Mouse (Mus musculus): ENCODE data around the gene Arhgap6. TPM values are rescaled to one million over a fixed set of nuclear protein-coding genes. Genes with fewer than 3 reads are reported as not detected.

Arhgap6 gene
- polyA plus RNA-seq, 1 experiment from 2014 or later: 2.0 TPM

GRCm38 (mm10) chrX:169178634-169179033, 383.7 kb downstream of the Arhgap6 start:
- no peak overlapping the region for H3K4me2 ChIP-seq (ENCODE audit: low read depth, low read length)
- H3K9me3 ChIP-seq (replicated peaks; ENCODE audit: control insufficient read depth, low read length): no peaks in the 10 kb centered on the region
- no peaks in the 10 kb centered on the region for H3K4me1 ChIP-seq (ENCODE audit: control insufficient read depth, low read depth, low read length)
- no peak overlapping the region for H3K4me3 ChIP-seq (ENCODE audit: low read depth, low read length)
- ATAC-seq (ENCODE audit: low read depth): no peak
- WGBS (ENCODE audit: insufficient replicate concordance): 50% methylated on average over 2 of the region's 2 CpGs
- H3K36me3 ChIP-seq (ENCODE audit: control insufficient read depth, insufficient read depth): no peaks in the 10 kb centered on the region
- H3K27me3 ChIP-seq (ENCODE audit: control insufficient read depth, insufficient read depth, low read depth, low read length): no peaks in the 10 kb centered on the region; the same call in 1 of the 2 replicates
- no peak overlapping the region for H3K9ac ChIP-seq (ENCODE audit: low read depth, low read length)
- no peak overlapping the region for H3K27ac ChIP-seq (ENCODE audit: low read length)

GRCm38 (mm10) chrX:169187100-169187499, 392.2 kb downstream of the Arhgap6 start, which contains the start of gene Amelx:
Gene Amelx, minus strand, starts transcription at chrX:169187200.
- whole genome bisulfite sequencing (ENCODE audit: insufficient replicate concordance): 62% methylated on average over 5 of the region's 5 CpGs
- no peak within 1 kb of the TSS for H3K4me3 ChIP-seq (ENCODE audit: low read depth, low read length)
- no peaks in the 10 kb centered on the region for H3K4me1 ChIP-seq (ENCODE audit: control insufficient read depth, low read depth, low read length)
- H3K36me3 ChIP-seq (ENCODE audit: control insufficient read depth, insufficient read depth): no peaks in the 10 kb centered on the region
- ATAC-seq (ENCODE audit: low read depth): no peak
- H3K9ac ChIP-seq (ENCODE audit: low read depth, low read length): no peak within 1 kb of the TSS
- H3K4me2 ChIP-seq (ENCODE audit: low read depth, low read length): no peak within 1 kb of the TSS
- H3K9me3 ChIP-seq (replicated peaks; ENCODE audit: control insufficient read depth, low read length): no peaks in the 10 kb centered on the region
- H3K27me3 ChIP-seq (ENCODE audit: control insufficient read depth, insufficient read depth, low read depth, low read length): no peaks in the 10 kb centered on the region
- no peak within 1 kb of the TSS for H3K27ac ChIP-seq (ENCODE audit: low read length)

GRCm38 (mm10) chrX:169210019-169210418, 415.1 kb downstream of the Arhgap6 start:
- no peak overlapping the region for H3K27ac ChIP-seq (ENCODE audit: low read length)
- 61% methylated on average over 3 of the region's 3 CpGs for WGBS (ENCODE audit: insufficient replicate concordance)
- no peak overlapping the region for H3K4me2 ChIP-seq (ENCODE audit: low read depth, low read length)
- H3K9me3 ChIP-seq (replicated peaks; ENCODE audit: control insufficient read depth, low read length): no peaks in the 10 kb centered on the region
- H3K4me1 ChIP-seq (ENCODE audit: control insufficient read depth, low read depth, low read length): no peaks in the 10 kb centered on the region
- no peaks in the 10 kb centered on the region for H3K27me3 ChIP-seq (ENCODE audit: control insufficient read depth, insufficient read depth, low read depth, low read length)
- no peaks in the 10 kb centered on the region for H3K36me3 ChIP-seq (ENCODE audit: control insufficient read depth, insufficient read depth)
- H3K4me3 ChIP-seq (ENCODE audit: low read depth, low read length): no peak overlapping the region
- ATAC-seq (ENCODE audit: low read depth): no peak
- H3K9ac ChIP-seq (ENCODE audit: low read depth, low read length): no peak overlapping the region

GRCm38 (mm10) chrX:169220064-169220463, 425.2 kb downstream of the Arhgap6 start:
- WGBS (ENCODE audit: insufficient replicate concordance): 21% methylated on average over 8 of the region's 8 CpGs
- no peaks in the 10 kb centered on the region for H3K27me3 ChIP-seq (ENCODE audit: control insufficient read depth, insufficient read depth, low read depth, low read length)
- no peak overlapping the region for H3K9ac ChIP-seq (ENCODE audit: low read depth, low read length)
- no peaks in the 10 kb centered on the region for H3K4me1 ChIP-seq (ENCODE audit: control insufficient read depth, low read depth, low read length)
- no peak overlapping the region for H3K4me2 ChIP-seq (ENCODE audit: low read depth, low read length)
- no peaks in the 10 kb centered on the region for H3K9me3 ChIP-seq (replicated peaks; ENCODE audit: control insufficient read depth, low read length)
- no peak overlapping the region for H3K4me3 ChIP-seq (ENCODE audit: low read depth, low read length)
- no peak overlapping the region for H3K27ac ChIP-seq (ENCODE audit: low read length)
- ATAC-seq (ENCODE audit: low read depth): no peak
- H3K36me3 ChIP-seq (ENCODE audit: control insufficient read depth, insufficient read depth): no peaks in the 10 kb centered on the region

- H3K36me3 ChIP-seq (ENCODE audit: control insufficient read depth, insufficient read depth): no peaks in the 10 kb centered on the region
- H3K27ac ChIP-seq (ENCODE audit: low read length): no peak overlapping the region
- H3K4me1 ChIP-seq (ENCODE audit: control insufficient read depth, low read depth, low read length): no peaks in the 10 kb centered on the region
- H3K4me3 ChIP-seq (ENCODE audit: low read depth, low read length): no peak overlapping the region
- ATAC-seq (ENCODE audit: low read depth): no peak
- 42% methylated on average over 3 of the region's 3 CpGs for WGBS (ENCODE audit: insufficient replicate concordance)
- no peaks in the 10 kb centered on the region for H3K27me3 ChIP-seq (ENCODE audit: control insufficient read depth, insufficient read depth, low read depth, low read length)
- H3K9ac ChIP-seq (ENCODE audit: low read depth, low read length): no peak overlapping the region
- H3K9me3 ChIP-seq (replicated peaks; ENCODE audit: control insufficient read depth, low read length): no peaks in the 10 kb centered on the region
- no peak overlapping the region for H3K4me2 ChIP-seq (ENCODE audit: low read depth, low read length)
These were observed 427.6 kb downstream of the Arhgap6 start for GRCm38 (mm10) chrX:169222357-169223062.

- Histone ChIP-seq H3K4me1 (ENCODE audit: control insufficient read depth, low read depth, low read length) (no peaks in the 10 kb centered on the region), H3K9ac (ENCODE audit: low read depth, low read length) (no peak overlapping the region), H3K36me3 (ENCODE audit: control insufficient read depth, insufficient read depth) (no peaks in the 10 kb centered on the region), H3K9me3 (replicated peaks; ENCODE audit: control insufficient read depth, low read length) (no peaks in the 10 kb centered on the region), H3K4me3 (ENCODE audit: low read depth, low read length) (no peak overlapping the region), H3K4me2 (ENCODE audit: low read depth, low read length) (no peak overlapping the region), H3K27me3 (ENCODE audit: control insufficient read depth, insufficient read depth, low read depth, low read length) (no peaks in the 10 kb centered on the region), H3K27ac (ENCODE audit: low read length) (no peak overlapping the region)
- ATAC-seq (ENCODE audit: low read depth): no peak
- WGBS (ENCODE audit: insufficient replicate concordance): 52% methylated on average over 1 of the region's 1 CpGs
These were observed 461.0 kb downstream of the Arhgap6 start for GRCm38 (mm10) chrX:169255915-169256314.

GRCm38 (mm10) chrX:169256741-169257140, 461.8 kb downstream of the Arhgap6 start:
- H3K27ac ChIP-seq (ENCODE audit: low read length): no peak overlapping the region
- H3K27me3 ChIP-seq (ENCODE audit: control insufficient read depth, insufficient read depth, low read depth, low read length): no peaks in the 10 kb centered on the region
- ATAC-seq (ENCODE audit: low read depth): no peak

GRCm38 (mm10) chrX:169261034-169261433, 466.1 kb downstream of the Arhgap6 start:
- no peak overlapping the region for H3K27ac ChIP-seq (ENCODE audit: low read length)
- WGBS (ENCODE audit: insufficient replicate concordance): 51% methylated on average over 3 of the region's 3 CpGs

More at GRCm38 (mm10) chrX:169256741-169257140, 461.8 kb downstream of the Arhgap6 start:
- Histone ChIP-seq H3K4me1 (ENCODE audit: control insufficient read depth, low read depth, low read length) (no peaks in the 10 kb centered on the region), H3K4me2 (ENCODE audit: low read depth, low read length) (no peak overlapping the region), H3K36me3 (ENCODE audit: control insufficient read depth, insufficient read depth) (no peaks in the 10 kb centered on the region), H3K4me3 (ENCODE audit: low read depth, low read length) (no peak overlapping the region), H3K9me3 (replicated peaks; ENCODE audit: control insufficient read depth, low read length) (no peaks in the 10 kb centered on the region), H3K9ac (ENCODE audit: low read depth, low read length) (no peak overlapping the region)

GRCm38 (mm10) chrX:169262212-169262611, 467.3 kb downstream of the Arhgap6 start:
- Histone ChIP-seq H3K27ac (ENCODE audit: low read length) (no peak overlapping the region), H3K9me3 (replicated peaks; ENCODE audit: control insufficient read depth, low read length) (no peaks in the 10 kb centered on the region), H3K36me3 (ENCODE audit: control insufficient read depth, insufficient read depth) (no peaks in the 10 kb centered on the region), H3K4me2 (ENCODE audit: low read depth, low read length) (no peak overlapping the region), H3K4me3 (ENCODE audit: low read depth, low read length) (no peak overlapping the region), H3K27me3 (ENCODE audit: control insufficient read depth, insufficient read depth, low read depth, low read length) (no peaks in the 10 kb centered on the region), H3K4me1 (ENCODE audit: control insufficient read depth, low read depth, low read length) (no peaks in the 10 kb centered on the region), H3K9ac (ENCODE audit: low read depth, low read length) (no peak overlapping the region)
- no peak for ATAC-seq (ENCODE audit: low read depth)
- WGBS (ENCODE audit: insufficient replicate concordance): 57% methylated on average over 2 of the region's 2 CpGs

More at GRCm38 (mm10) chrX:169261034-169261433, 466.1 kb downstream of the Arhgap6 start:
- H3K9me3 ChIP-seq (replicated peaks; ENCODE audit: control insufficient read depth, low read length): no peaks in the 10 kb centered on the region
- H3K4me1 ChIP-seq (ENCODE audit: control insufficient read depth, low read depth, low read length): no peaks in the 10 kb centered on the region
- no peaks in the 10 kb centered on the region for H3K36me3 ChIP-seq (ENCODE audit: control insufficient read depth, insufficient read depth)
- H3K4me2 ChIP-seq (ENCODE audit: low read depth, low read length): no peak overlapping the region
- H3K4me3 ChIP-seq (ENCODE audit: low read depth, low read length): no peak overlapping the region
- ATAC-seq (ENCODE audit: low read depth): no peak
- no peak overlapping the region for H3K9ac ChIP-seq (ENCODE audit: low read depth, low read length)
- no peaks in the 10 kb centered on the region for H3K27me3 ChIP-seq (ENCODE audit: control insufficient read depth, insufficient read depth, low read depth, low read length)

Data from liver, embryonic 16.5 days (tissue).